Mouse (Mus musculus): ENCODE measurements around the gene Prelid1.

Gene Prelid1

GRCm38 (mm10) chr13:55319931-55320533 lies at the start of gene Prelid1:
Prelid1 (plus strand) TSS chr13:55320500.
- DNase-seq (ENCODE audit: low spot score in 2 of 2), result no peak

- no peak for DNase-seq (ENCODE audit: low spot score in 2 of 2)
Measured at GRCm38 (mm10) chr13:55277203-55277602, 43.1 kb upstream of the Prelid1 start.

GRCm38 (mm10) chr13:55277646-55278045 lies 42.7 kb upstream of the Prelid1 start:
- no peak for DNase-seq (ENCODE audit: low spot score in 2 of 2)

GRCm38 (mm10) chr13:55288854-55289253 lies 31.4 kb upstream of the Prelid1 start:
- DNase-seq (ENCODE audit: low spot score in 2 of 2), result no peak

- no peak for DNase-seq (ENCODE audit: low spot score in 2 of 2)
Measured at GRCm38 (mm10) chr13:55296760-55297159, 23.5 kb upstream of the Prelid1 start.

- no peak for DNase-seq (ENCODE audit: low spot score in 2 of 2)
Measured at GRCm38 (mm10) chr13:55300913-55301312, 19.4 kb upstream of the Prelid1 start.

- DNase-seq (ENCODE audit: low spot score in 2 of 2), result no peak
Measured at GRCm38 (mm10) chr13:55312028-55312630, 8.2 kb upstream of the Prelid1 start.

GRCm38 (mm10) chr13:55313051-55313450 lies 7.2 kb upstream of the Prelid1 start:
- no peak for DNase-seq (ENCODE audit: low spot score in 2 of 2)

- no peak for DNase-seq (ENCODE audit: low spot score in 2 of 2)
Measured at GRCm38 (mm10) chr13:55314891-55315412, 5.3 kb upstream of the Prelid1 start.

- DNase-seq (ENCODE audit: low spot score in 2 of 2), result no peak
Measured at GRCm38 (mm10) chr13:55318351-55318750, 1.9 kb upstream of the Prelid1 start.

- peak; percentile 85 to 88 for DNase-seq (ENCODE audit: low spot score in 2 of 2)
Measured at GRCm38 (mm10) chr13:55321434-55322129, 1.3 kb downstream of the Prelid1 start, which contains the start of gene Rab24. Rab24 (minus strand) TSS chr13:55321946.

- DNase-seq (ENCODE audit: low spot score in 2 of 2), result peak in 1 of 2 experiments; percentile 17
Measured at GRCm38 (mm10) chr13:55322130-55322825, 2.0 kb downstream of the Prelid1 start.

GRCm38 (mm10) chr13:55325596-55325995 lies 5.3 kb downstream of the Prelid1 start:
- no peak for DNase-seq (ENCODE audit: low spot score in 2 of 2)

GRCm38 (mm10) chr13:55327169-55327568 lies 6.9 kb downstream of the Prelid1 start:
- DNase-seq (ENCODE audit: low spot score in 2 of 2), result no peak

GRCm38 (mm10) chr13:55327633-55328032 lies 7.3 kb downstream of the Prelid1 start:
- peak; percentile 73 to 82 for DNase-seq (ENCODE audit: low spot score in 2 of 2)

GRCm38 (mm10) chr13:55328171-55328570 lies 7.9 kb downstream of the Prelid1 start:
- no peak for DNase-seq (ENCODE audit: low spot score in 2 of 2)

- DNase-seq (ENCODE audit: low spot score in 2 of 2), result no peak
Measured at GRCm38 (mm10) chr13:55328641-55329040, 8.3 kb downstream of the Prelid1 start.

- DNase-seq (ENCODE audit: low spot score in 2 of 2), result peak in 1 of 2 experiments; percentile 26
Measured at GRCm38 (mm10) chr13:55329109-55329682, 8.9 kb downstream of the Prelid1 start.

GRCm38 (mm10) chr13:55329683-55330566 lies 9.6 kb downstream of the Prelid1 start, which contains the start of gene Mxd3:
Mxd3 (minus strand) TSS chr13:55329823.
- peak; percentile 82 to 83 for DNase-seq (ENCODE audit: low spot score in 2 of 2)

- DNase-seq (ENCODE audit: low spot score in 2 of 2), result no peak
Measured at GRCm38 (mm10) chr13:55330567-55331400, 10.5 kb downstream of the Prelid1 start.
